Comparison of ENCODE assay signal across 8 mouse cellular contexts in genomic region chr8:105936866-105937475, GRCm38 (mm10). TPM values are rescaled to one million over a fixed set of nuclear protein-coding genes. Genes with fewer than 3 reads are reported as not detected.
DNase-seq lines count a peak whose midpoint lies in the region; ATAC-seq lines count a peak whose summit lies in the region.

No protein-coding gene starts in this region.

- DNase-seq in adipocyte (ENCODE audit: low spot score): peak; percentile 95
- peak; percentile 96 for DNase-seq in embryo, embryonic 10 days (ENCODE audit: low spot score)
- peak; percentile 78 for DNase-seq in gastrocnemius, postnatal 10 days
- DNase-seq in left cerebral cortex, postnatal 10 days (ENCODE audit: extremely low spot score in 1 of 2, low spot score in 2 of 2): peak; percentile 84 to 94
- peak; percentile 88 for DNase-seq in right cerebral cortex, postnatal 25 days
- DNase-seq in urinary bladder, postnatal 4 days (ENCODE audit: low spot score in 2 of 2): peak; percentile 81 to 83

- intact Hi-C loops in left cerebral cortex, postnatal 10 days (cut with DNase I): loop anchor here (5.0 to 10.0 kb wide), 2 partner anchors 35 to 82 kb away; partner anchors contain the start of genes Cenpt, Pskh1 and Thap11

- peak; percentile 46 for ATAC-seq in inflammation-experienced regulatory T-cells, adult 6 months
- ATAC-seq in megakaryocyte-erythroid progenitor cell, adult 5-6 weeks (replicated peaks; ENCODE audit: low FRiP score, low TSS enrichment, poor library complexity, severe bottlenecking): peak; percentile 78

RNA-seq across cellular contexts. Expression of gene Psmb10, which starts 1.3 kb away (rescaled TPM):
- 10 to 100 TPM; 22.9 to 26.3 TPM for total RNA-seq in gastrocnemius, postnatal 10 days (2021)
- 100 to 1,000 TPM; 368 to 388 (median 373) TPM for polyA plus RNA-seq in inflammation-experienced regulatory T-cells, adult 6 months (2017; shearing (Covaris generic))
- 10 to 100 TPM; 74.6 to 80.0 TPM for total RNA-seq in left cerebral cortex, postnatal 10 days (2021)
- 93.9 and 150 TPM in 2 replicates for total RNA-seq in megakaryocyte-erythroid progenitor cell, adult 5-6 weeks (2014; fragmentation: Nextera tagmentation)
- total RNA-seq in megakaryocyte-erythroid progenitor cell, adult 5-6 weeks (2017): 29.5 and 38.9 TPM in 2 replicates

RNA-seq across cellular contexts. Expression of gene Ctrl, which starts 3.3 kb away (rescaled TPM):
- under 1 TPM in 1 of 2 experiments, not detected in 1; 0.47 TPM for total RNA-seq in gastrocnemius, postnatal 10 days (2021)
- 1 to 10 TPM; 3.0 to 4.1 (median 3.4) TPM for polyA plus RNA-seq in inflammation-experienced regulatory T-cells, adult 6 months (2017; shearing (Covaris generic))
- total RNA-seq in left cerebral cortex, postnatal 10 days (2021): 1 to 10 TPM in 1 of 2 experiments, under 1 TPM in 1; 0.90 to 1.5 TPM
- total RNA-seq in megakaryocyte-erythroid progenitor cell, adult 5-6 weeks (2014; fragmentation: Nextera tagmentation): 1.6 TPM in 1 of 2 replicates, not detected in the other
- total RNA-seq in megakaryocyte-erythroid progenitor cell, adult 5-6 weeks (2017): not detected in 2 replicates

RNA-seq across cellular contexts. Expression of gene Lcat, which starts 6.2 kb away (rescaled TPM):
- 1 to 10 TPM in 1 of 2 experiments, under 1 TPM in 1; 0.23 to 1.2 TPM for total RNA-seq in gastrocnemius, postnatal 10 days (2021)
- polyA plus RNA-seq in inflammation-experienced regulatory T-cells, adult 6 months (2017; shearing (Covaris generic)): under 1 TPM; 0.44 to 0.67 (median 0.45) TPM
- 10 to 100 TPM; 13.0 to 14.1 TPM for total RNA-seq in left cerebral cortex, postnatal 10 days (2021)
- 3.7 and 4.6 TPM in 2 replicates for total RNA-seq in megakaryocyte-erythroid progenitor cell, adult 5-6 weeks (2014; fragmentation: Nextera tagmentation)
- total RNA-seq in megakaryocyte-erythroid progenitor cell, adult 5-6 weeks (2017): 1.5 TPM in 1 of 2 replicates, not detected in the other

RNA-seq across cellular contexts. Expression of gene Slc12a4, which starts 28.9 kb away (rescaled TPM):
- 10 to 100 TPM; 18.7 to 26.6 TPM for total RNA-seq in gastrocnemius, postnatal 10 days (2021)
- polyA plus RNA-seq in inflammation-experienced regulatory T-cells, adult 6 months (2017; shearing (Covaris generic)): 1 to 10 TPM; 5.4 to 8.8 (median 6.4) TPM
- total RNA-seq in left cerebral cortex, postnatal 10 days (2021): 10 to 100 TPM; 20.4 to 20.9 TPM
- 11.4 and 14.2 TPM in 2 replicates for total RNA-seq in megakaryocyte-erythroid progenitor cell, adult 5-6 weeks (2014; fragmentation: Nextera tagmentation)
- total RNA-seq in megakaryocyte-erythroid progenitor cell, adult 5-6 weeks (2017): 4.7 and 10.5 TPM in 2 replicates

RNA-seq across cellular contexts. Expression of gene Pskh1, which starts 36.7 kb away (rescaled TPM):
- 10 to 100 TPM; 15.2 to 17.5 TPM for total RNA-seq in gastrocnemius, postnatal 10 days (2021)
- polyA plus RNA-seq in inflammation-experienced regulatory T-cells, adult 6 months (2017; shearing (Covaris generic)): 10 to 100 TPM; 10.0 to 14.4 (median 11.1) TPM
- 1 to 10 TPM; 7.9 to 8.8 TPM for total RNA-seq in left cerebral cortex, postnatal 10 days (2021)
- total RNA-seq in megakaryocyte-erythroid progenitor cell, adult 5-6 weeks (2014; fragmentation: Nextera tagmentation): 16.8 and 17.5 TPM in 2 replicates
- 15.4 and 17.3 TPM in 2 replicates for total RNA-seq in megakaryocyte-erythroid progenitor cell, adult 5-6 weeks (2017)

Comparison
In these comparisons a context has a peak if more than half of its experiments do, and no peak if none do; other contexts are left out.
1. Peak in every context shown above with its lines: DNase-seq and ATAC-seq.